Mouse (Mus musculus) midbrain, postnatal 0 days (tissue): ENCODE measurements around the gene Msrb3. TPM values are rescaled to one million over a fixed set of nuclear protein-coding genes. Genes with fewer than 3 reads are reported as not detected.

ENCODE experiments used
- ATAC-seq: fragments of 200-750 bp; cut with Nextera tagmentation; 2 replicates; pipeline ENCODE4 v1.8.0; 2017; ENCODE audit warnings: moderate number of reproducible peaks, mild to moderate bottlenecking, moderate TSS enrichment, moderate library complexity; ENCODE audit not compliant: low FRiP score
- DNase-seq: peaks from one replicate; pipeline ENCODE4 v3.0.0-alpha.2; 2015; ENCODE audit warnings: low spot score
- H3K27ac ChIP-seq: fragments of 300-500 bp; sonication (generic); 2 replicates; pipeline ENCODE4 v1.5.1; 2014; ENCODE audit warnings: low read depth, mild to moderate bottlenecking, low read length, mixed read lengths
- H3K27me3 ChIP-seq: fragments of 300-500 bp; sonication (generic); 2 replicates; pipeline ENCODE4 v1.6.1; 2014; ENCODE audit warnings: low read length, control low read depth, mixed read lengths; ENCODE audit not compliant: insufficient read depth
- H3K36me3 ChIP-seq: fragments of 300-500 bp; sonication (generic); 2 replicates; pipeline ENCODE4 v1.6.1; 2014; ENCODE audit warnings: low read length, control low read depth, mixed read lengths; ENCODE audit not compliant: insufficient read depth
- H3K4me1 ChIP-seq: fragments of 300-500 bp; sonication (generic); 2 replicates; pipeline ENCODE4 v1.6.1; 2014; ENCODE audit warnings: mild to moderate bottlenecking, control low read depth, antibody characterized with exemption, low read length, mixed read lengths; ENCODE audit not compliant: insufficient read depth
- H3K4me2 ChIP-seq: fragments of 300-500 bp; sonication (generic); 2 replicates; pipeline ENCODE4 v1.6.1; 2014; ENCODE audit warnings: low read depth, mild to moderate bottlenecking, low read length, mixed read lengths; ENCODE audit not compliant: poor library complexity, severe bottlenecking
- H3K4me3 ChIP-seq: fragments of 300-500 bp; sonication (generic); 2 replicates; pipeline ENCODE4 v1.5.1; 2014; ENCODE audit warnings: low read depth, mild to moderate bottlenecking, low read length, moderate library complexity
- H3K9ac ChIP-seq: fragments of 300-500 bp; sonication (generic); replicated peaks from 2 replicates; pipeline ENCODE4 v1.6.1; 2014; ENCODE audit warnings: mild to moderate bottlenecking, low read length, moderate library complexity, mixed read lengths; ENCODE audit not compliant: poor library complexity, severe bottlenecking
- H3K9me3 ChIP-seq: fragments of 300-500 bp; sonication (generic); 2 replicates; pipeline ENCODE4 v1.6.1; 2016; ENCODE audit warnings: low read length, control low read depth
- CTCF ChIP-seq: IDR thresholded peaks from 2 replicates; pipeline ENCODE4 v1.5.1; 2016; ENCODE audit warnings: antibody characterized with exemption, mild to moderate bottlenecking
- WGBS: fragments of 180-500 bp; shearing (Covaris S2); extraction: QIAGEN DNeasy Blood & Tissue Kit; methylation state at CpG from one replicate; pipeline ENCODE4 v1.1.7; 2014; 5-methylcytosine and 5-hydroxymethylcytosine counted together
- polyA plus RNA-seq: library from polyadenylated mRNA; unstranded; fragments of >200 nt; fragmentation: Nextera tagmentation; extraction: Ambion mirVana; gene quantifications from 2 replicates; pipeline ENCODE4 v1.2.1, GENCODE M21; 2015
- total RNA-seq: library from RNA; depleted of rRNA; stranded (reverse); fragments of >200 nt; gene quantifications from 2 replicates; pipeline ENCODE4 v1.2.3, GENCODE M21; 2014

The Msrb3 gene
- total and polyA plus RNA-seq, 2 experiments from 2014 or later = 0.72 to 5.6 TPM

- H3K9ac ChIP-seq = no peak overlapping the region
- H3K36me3 ChIP-seq = no peaks in the 10 kb centered on the region
- H3K9me3 ChIP-seq = no peaks in the 10 kb centered on the region
- no peak overlapping the region for H3K27ac ChIP-seq
- no peak overlapping the region for H3K4me3 ChIP-seq
- ATAC-seq (no peak), DNase-seq (no peak)
- 92% methylated on average over 10 of the region's 10 CpGs for WGBS
- H3K4me1 ChIP-seq = no peaks in the 10 kb centered on the region
- TF ChIP-seq CTCF = no peak
- H3K4me2 ChIP-seq = no peak overlapping the region
- H3K27me3 ChIP-seq = no peaks in the 10 kb centered on the region
Observed at GRCm38 (mm10) chr10:120904676-120905075, 5.8 kb upstream of the Msrb3 start.

- TF ChIP-seq CTCF = no peak
- Histone ChIP-seq H3K9ac (no peak overlapping the region), H3K9me3 (no peaks in the 10 kb centered on the region), H3K36me3 (no peaks in the 10 kb centered on the region), H3K4me3 (no peak overlapping the region), H3K27ac (no peak overlapping the region), H3K4me2 (no peak overlapping the region), H3K4me1 (no peaks in the 10 kb centered on the region), H3K27me3 (no peaks in the 10 kb centered on the region)
- no peak for DNase-seq
- WGBS = 81% methylated on average over 4 of the region's 4 CpGs
- no peak for ATAC-seq
Observed at GRCm38 (mm10) chr10:120903843-120904468, 5.1 kb upstream of the Msrb3 start.

GRCm38 (mm10) chr10:120901746-120902145 is 2.8 kb upstream of the Msrb3 start:
- TF ChIP-seq CTCF = no peak
- no peaks in the 10 kb centered on the region for H3K36me3 ChIP-seq
- H3K9me3 ChIP-seq = no peaks in the 10 kb centered on the region
- H3K27ac ChIP-seq = no peak overlapping the region
- DNase-seq (no peak), ATAC-seq (no peak)
- H3K4me3 ChIP-seq = no peak overlapping the region
- no peak overlapping the region for H3K9ac ChIP-seq
- 70% methylated on average over 9 of the region's 9 CpGs for WGBS
- no peak overlapping the region for H3K4me2 ChIP-seq
- H3K4me1 ChIP-seq = no peaks in the 10 kb centered on the region
- no peaks in the 10 kb centered on the region for H3K27me3 ChIP-seq

- Histone ChIP-seq H3K4me3 (no peak overlapping the region), H3K9me3 (no peaks in the 10 kb centered on the region), H3K9ac (no peak overlapping the region), H3K4me1 (no peaks in the 10 kb centered on the region), H3K27me3 (no peaks in the 10 kb centered on the region), H3K27ac (no peak overlapping the region), H3K4me2 (no peak overlapping the region), H3K36me3 (no peaks in the 10 kb centered on the region)
- DNase-seq (no peak), ATAC-seq (no peak)
- WGBS = 72% methylated on average over 13 of the region's 13 CpGs
- no peak for TF ChIP-seq CTCF
Observed at GRCm38 (mm10) chr10:120900096-120900495, 1.2 kb upstream of the Msrb3 start.

GRCm38 (mm10) chr10:120898357-120898756 is 544 bp downstream of the Msrb3 start:
- no peak for DNase-seq
- Histone ChIP-seq H3K9ac (peak overlapping the region; percentile 59), H3K36me3 (no peaks in the 10 kb centered on the region), H3K27me3 (no peaks in the 10 kb centered on the region), H3K9me3 (no peaks in the 10 kb centered on the region), H3K27ac (no peak overlapping the region), H3K4me3 (peak overlapping the region; percentile 58), H3K4me1 (no peaks in the 10 kb centered on the region), H3K4me2 (peak overlapping the region; percentile 94)
- TF ChIP-seq CTCF = no peak
- WGBS = under 1% methylated on average over 44 of the region's 49 CpGs
- ATAC-seq = peak; percentile 41; the same call in 1 of the 2 replicates

- peak; percentile 44 for TF ChIP-seq CTCF
- H3K4me3 ChIP-seq = no peak overlapping the region
- H3K9me3 ChIP-seq = no peaks in the 10 kb centered on the region
- no peaks in the 10 kb centered on the region for H3K4me1 ChIP-seq
- H3K9ac ChIP-seq = no peak overlapping the region
- H3K27ac ChIP-seq = no peak overlapping the region
- DNase-seq (no peak), ATAC-seq (no peak)
- 35% methylated on average over 15 of the region's 15 CpGs for WGBS
- no peaks in the 10 kb centered on the region for H3K36me3 ChIP-seq
- H3K4me2 ChIP-seq = no peak overlapping the region
- no peaks in the 10 kb centered on the region for H3K27me3 ChIP-seq
Observed at GRCm38 (mm10) chr10:120895899-120896289, 3.0 kb downstream of the Msrb3 start.
